Mouse (Mus musculus): ENCODE measurements at regions not wholly inside any gene's neighbourhood (a gene's known extent, or its start where the extent isn't known, plus 50 kb on each side); places are given as distances from the start of the nearest gene placed in this dataset.

DNA sequence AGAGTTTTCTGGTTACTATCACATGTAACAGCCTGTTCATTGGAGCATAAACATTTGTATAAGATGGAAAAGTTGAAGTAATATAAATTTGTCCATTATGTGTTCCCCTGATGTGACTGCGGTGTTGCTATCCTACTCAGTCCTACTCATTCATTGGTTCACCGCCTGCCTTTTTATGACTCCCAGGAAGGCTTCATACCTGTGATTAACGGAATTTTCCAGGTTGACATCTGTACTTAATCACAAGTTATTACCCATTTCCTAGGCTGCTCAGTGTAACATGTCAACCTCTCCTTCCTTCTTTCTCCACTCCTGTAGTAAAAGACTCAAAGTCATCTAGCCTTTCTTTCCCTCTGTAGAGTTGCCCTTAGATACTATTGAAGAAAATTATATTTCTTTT is 109.5 kb upstream of the Itga1 start:
- TF ChIP-seq POLR2A (IDR thresholded peaks at IDR 0.05; ENCODE audit: borderline replicate concordance, extremely low read depth, insufficient read depth, insufficient read length, poor library complexity, severe bottlenecking) (no peak), CTCF (IDR thresholded peaks at IDR 0.05; ENCODE audit: borderline replicate concordance, extremely low read depth, insufficient read depth, insufficient read length) (no peak)

All from brain, embryonic 14.5 days (tissue).